Mouse (Mus musculus): Measurements from ENCODE around the gene Nav2.

- TF ChIP-seq POLR2AphosphoS2 (IDR thresholded peaks at IDR 0.05; ENCODE audit: insufficient read length, low read depth) (no peak), POLR2A (IDR thresholded peaks at IDR 0.05; ENCODE audit: insufficient read length, low read depth) (no peak), E2F4 (IDR thresholded peaks at IDR 0.05; ENCODE audit: insufficient read depth) (no peak), TCF12 (IDR thresholded peaks at IDR 0.05; ENCODE audit: insufficient read depth, poor library complexity, severe bottlenecking) (no peak), MYOD1 (IDR thresholded peaks at IDR 0.05; ENCODE audit: control insufficient read depth in 1 of 3, insufficient read length in 2 of 3, low read depth in 2 of 3) (no peak), USF1 (IDR thresholded peaks at IDR 0.05; ENCODE audit: low read depth) (no peak), MYOG (IDR thresholded peaks at IDR 0.05; ENCODE audit: control insufficient read depth in 1 of 3, insufficient read depth in 1 of 3, insufficient read length in 2 of 3, low read depth in 2 of 3) (no peak), MAX (IDR thresholded peaks at IDR 0.05; ENCODE audit: low read depth) (no peak), REST (IDR thresholded peaks at IDR 0.05; ENCODE audit: insufficient read depth, insufficient read length) (no peak), CEBPB (IDR thresholded peaks at IDR 0.05; ENCODE audit: insufficient read depth, poor library complexity, severe bottlenecking) (no peak)
Observed at GRCm38 (mm10) chr7:48938190-48938589, 29.7 kb downstream of the Nav2 start.
